Mouse (Mus musculus): ENCODE measurements around the gene Neurl1a.
"Not testable (repeated sequence)": the region's sequence is repeated elsewhere in the genome, so short reads cannot be mapped to it uniquely, and the experiment has no call there.

The Neurl1a gene

GRCm38 (mm10) chr19:47178431-47179271 is at the start of gene Neurl1a:
Neurl1a (plus strand) TSS chr19:47178820.
- peak; percentile 81 for DNase-seq

GRCm38 (mm10) chr19:47128835-47129234 is 49.8 kb upstream of the Neurl1a start:
- DNase-seq, result no peak

- no peak for DNase-seq
Observed at GRCm38 (mm10) chr19:47130551-47131125, 48.0 kb upstream of the Neurl1a start.

DNA sequence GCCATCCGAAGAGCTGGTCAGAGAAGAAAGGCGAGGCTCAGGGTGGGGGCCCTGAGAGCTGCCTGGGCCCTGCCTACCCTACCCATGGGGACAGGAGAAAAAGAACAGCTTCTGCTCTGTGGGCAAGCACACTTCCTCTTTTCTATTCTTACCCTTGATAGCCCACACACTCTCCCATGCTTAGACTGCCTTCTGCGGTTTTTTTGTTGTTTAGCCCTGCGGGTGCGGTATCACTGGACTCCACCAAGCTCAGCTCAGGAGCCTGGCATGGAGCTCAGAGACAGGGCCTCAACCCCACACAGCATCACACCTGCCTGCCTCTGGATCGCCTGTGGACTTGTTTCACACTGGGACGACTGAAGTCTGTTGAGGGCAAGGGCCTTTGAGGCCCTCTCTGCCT is 45.5 kb upstream of the Neurl1a start:
- no peak for DNase-seq

DNA sequence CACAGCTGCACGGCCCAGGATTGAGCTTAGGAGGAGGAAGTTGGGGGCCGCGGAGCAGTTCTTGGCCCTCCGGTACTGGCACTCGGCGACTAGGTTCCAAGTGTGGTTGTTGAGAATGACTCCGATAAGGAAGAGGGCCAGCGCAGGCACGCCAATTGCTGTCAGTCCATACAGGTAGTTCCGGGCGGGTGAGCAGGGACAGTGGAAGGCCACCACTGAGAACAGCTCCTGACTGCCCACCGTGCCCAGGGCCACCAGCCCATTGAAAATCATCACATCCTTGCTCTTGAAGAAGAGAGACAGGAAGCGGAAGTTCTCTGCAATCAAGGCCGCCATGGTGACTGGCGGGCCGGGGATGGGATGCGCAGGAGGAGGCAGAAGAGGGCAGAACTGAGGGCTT is 43.1 kb upstream of the Neurl1a start:
- DNase-seq, result no peak

- no peak for DNase-seq
Observed at GRCm38 (mm10) chr19:47136170-47136569, 42.5 kb upstream of the Neurl1a start.

DNA sequence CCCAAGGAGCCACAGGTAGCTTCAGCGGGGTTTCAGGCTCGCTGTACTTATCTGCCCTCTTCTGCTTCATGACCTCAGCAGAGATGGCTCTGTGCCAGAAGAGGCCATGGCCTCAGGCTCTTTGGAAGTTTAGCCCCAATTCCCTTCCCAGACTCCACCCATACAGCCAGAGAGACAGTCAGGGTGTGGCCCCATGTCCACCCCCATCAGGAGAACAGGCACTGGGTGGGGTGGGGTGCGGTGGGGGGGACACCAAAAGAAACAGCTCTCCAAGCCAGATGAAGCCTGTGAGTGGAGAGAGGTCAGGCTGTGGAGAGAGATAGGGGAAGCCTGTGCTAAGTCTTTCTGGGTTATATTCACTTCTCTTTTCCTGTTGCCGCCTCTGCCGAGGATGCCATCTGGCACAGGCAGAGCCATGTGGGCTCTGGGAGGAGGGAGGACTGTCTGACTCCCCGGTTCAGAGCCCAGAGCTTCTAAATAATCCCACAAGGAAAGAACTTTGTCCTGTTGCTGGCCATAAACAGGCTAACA is 41.5 kb upstream of the Neurl1a start:
- DNase-seq, result peak; percentile 34

- no peak for DNase-seq
Observed at GRCm38 (mm10) chr19:47137771-47138421, 40.7 kb upstream of the Neurl1a start, which contains the start of gene Calhm2. Calhm2 (minus strand) TSS chr19:47138294.

GRCm38 (mm10) chr19:47139611-47140010 is 39.0 kb upstream of the Neurl1a start:
- not testable (repeated sequence) for DNase-seq

DNA sequence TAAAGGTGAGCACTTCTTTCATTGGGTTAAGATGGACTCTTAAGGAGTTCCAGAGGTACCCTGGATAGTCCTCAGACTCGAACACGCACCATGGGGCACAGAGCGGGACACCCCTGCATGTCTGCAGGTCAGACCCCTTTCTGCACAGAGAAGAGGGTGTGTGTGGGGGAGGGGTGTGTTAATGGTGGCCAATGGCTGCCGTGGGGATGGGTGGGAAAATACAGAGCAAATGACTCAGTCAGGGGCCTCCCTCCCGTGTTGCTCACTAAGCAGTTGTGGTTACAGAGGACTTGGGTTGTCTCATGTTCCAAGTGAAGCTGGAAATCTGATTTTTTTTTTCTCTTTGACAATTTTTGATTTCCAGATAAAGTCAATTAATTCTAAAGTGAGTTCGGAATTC is 36.2 kb upstream of the Neurl1a start:
- DNase-seq, result no peak

- DNase-seq, result no peak
Observed at GRCm38 (mm10) chr19:47144154-47144553, 34.5 kb upstream of the Neurl1a start, which contains the start of gene Calhm1. Calhm1 (minus strand) TSS chr19:47144254.

- DNase-seq, result no peak
Observed at GRCm38 (mm10) chr19:47148267-47148847, 30.3 kb upstream of the Neurl1a start.

DNA sequence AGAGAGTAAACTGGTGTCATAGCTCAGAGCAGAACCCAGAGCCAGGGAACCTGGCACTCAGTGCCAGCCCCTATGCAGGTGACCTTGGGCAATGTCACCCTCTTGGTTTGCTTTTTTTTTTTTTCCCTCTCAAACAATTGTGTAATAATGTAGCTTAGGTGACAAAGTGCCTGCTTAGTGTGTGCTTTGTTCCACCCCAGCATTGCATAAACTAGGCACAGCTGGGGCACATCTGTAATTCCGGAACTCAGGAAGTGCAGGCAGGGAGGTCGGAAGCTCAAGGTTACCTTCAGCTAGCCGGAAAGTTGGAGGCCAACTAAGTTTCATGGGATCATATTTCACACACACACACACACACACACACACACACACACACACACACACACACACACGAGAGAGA is 28.8 kb upstream of the Neurl1a start:
- DNase-seq, result no peak

GRCm38 (mm10) chr19:47151332-47152061 is 27.1 kb upstream of the Neurl1a start:
- DNase-seq, result peak; percentile 45

DNA sequence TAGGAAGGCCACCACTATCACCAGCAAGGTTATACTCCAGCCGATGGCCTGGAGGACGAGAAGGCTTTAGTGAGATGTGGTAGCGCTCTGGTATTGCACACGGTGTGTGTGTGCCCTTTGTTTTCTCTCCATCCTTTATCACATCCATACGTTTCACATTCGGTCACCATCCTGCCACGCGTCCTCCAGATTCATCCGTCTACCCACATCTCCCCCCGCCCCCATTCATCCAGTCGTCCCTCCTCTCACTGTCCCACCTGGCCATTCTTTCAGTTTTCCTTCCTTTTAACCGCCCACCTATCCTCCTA is 26.6 kb upstream of the Neurl1a start:
- DNase-seq, result no peak

GRCm38 (mm10) chr19:47153767-47154166 is 24.9 kb upstream of the Neurl1a start:
- DNase-seq, result no peak

GRCm38 (mm10) chr19:47157664-47158063 is 21.0 kb upstream of the Neurl1a start, which contains the start of gene Calhm3:
Calhm3 (minus strand) TSS chr19:47157764.
- no peak for DNase-seq

DNA sequence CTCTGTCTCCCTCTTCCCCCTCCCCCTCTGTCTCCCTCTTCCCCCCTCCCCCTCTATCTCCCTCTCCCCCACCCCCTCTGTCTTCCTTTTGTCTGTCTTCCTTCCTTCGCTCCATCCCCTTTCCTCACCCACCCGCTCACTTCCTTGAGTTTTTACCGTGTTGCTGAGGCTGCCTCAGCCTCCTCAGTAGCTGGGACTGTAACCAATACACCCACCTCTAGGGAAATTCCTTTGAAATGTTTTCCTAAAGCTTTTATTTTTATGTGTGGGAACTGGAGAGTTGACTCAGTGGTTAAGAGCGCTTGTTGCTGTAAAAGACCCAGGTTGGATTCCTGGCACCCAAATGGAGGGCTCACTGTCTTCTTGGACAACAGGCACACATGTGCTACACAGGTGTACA is 17.0 kb upstream of the Neurl1a start:
- no peak for DNase-seq

DNA sequence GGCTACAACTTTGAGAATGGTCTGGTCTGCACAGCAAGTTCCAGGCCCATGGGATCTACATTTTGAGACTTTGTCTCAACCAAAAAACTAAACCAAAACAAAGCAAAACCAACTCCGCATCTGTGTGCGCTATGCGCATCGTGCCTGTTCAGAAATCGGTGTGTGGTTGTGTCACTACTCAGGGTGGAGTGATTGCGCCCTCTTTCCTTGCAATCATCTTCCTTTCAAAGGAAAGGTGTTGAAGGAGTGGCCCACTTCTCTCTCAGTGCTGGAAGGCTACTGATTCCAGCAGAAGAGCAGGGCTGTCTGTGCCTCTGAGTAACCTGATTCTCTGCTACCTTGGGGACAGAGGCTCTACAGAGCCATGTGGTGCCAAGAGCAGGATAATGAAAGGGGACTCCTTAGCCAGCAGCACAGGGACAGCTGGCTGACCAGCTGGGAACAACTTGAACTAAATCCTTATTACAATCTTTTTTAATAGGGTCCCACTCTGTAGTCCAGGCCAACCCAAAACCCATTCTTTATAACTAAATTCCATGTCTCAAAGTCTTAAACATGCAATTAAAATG is 15.4 kb upstream of the Neurl1a start:
- no peak for DNase-seq

DNA sequence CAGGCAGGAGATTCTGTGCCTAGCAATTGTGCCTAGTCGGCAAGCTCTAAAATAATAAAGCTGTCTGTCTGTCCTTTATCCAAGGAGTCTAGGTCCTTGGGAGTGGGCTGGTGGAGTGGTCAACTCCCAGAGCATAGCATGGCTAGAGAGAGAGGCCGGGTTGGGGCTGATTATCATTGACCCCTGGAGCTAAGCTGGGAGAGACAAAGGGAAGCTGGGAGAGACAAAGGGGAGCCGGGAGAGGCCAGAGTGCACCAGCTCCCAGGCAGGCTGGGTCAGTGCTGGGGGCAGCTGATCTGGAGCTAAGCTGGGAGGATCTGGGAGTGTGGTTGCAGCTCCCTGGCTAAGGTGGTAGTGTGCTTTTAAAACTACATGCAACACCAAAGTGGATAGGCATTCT is 11.9 kb upstream of the Neurl1a start:
- DNase-seq, result no peak

- DNase-seq, result peak; percentile 10
Observed at GRCm38 (mm10) chr19:47167617-47168214, 10.9 kb upstream of the Neurl1a start.

DNA sequence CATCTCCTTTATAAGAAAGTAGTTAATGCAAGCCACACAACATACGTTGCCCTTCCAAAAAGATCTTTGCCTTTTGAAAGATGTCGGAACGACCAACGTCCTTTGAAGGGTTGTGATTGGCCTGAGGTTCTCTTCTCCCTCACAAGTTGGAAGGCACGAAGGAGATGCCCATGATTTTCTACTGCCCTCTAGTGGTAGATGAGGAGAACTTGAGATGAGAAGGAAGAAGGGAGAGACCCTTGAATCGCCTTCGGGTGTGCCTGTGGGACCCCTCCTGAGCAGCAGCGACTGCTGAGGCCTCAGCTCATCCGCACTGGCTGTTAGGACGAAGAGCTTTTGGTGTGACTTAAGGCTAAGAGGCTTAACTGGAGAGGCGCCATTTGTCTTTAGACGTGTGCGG is 10.4 kb upstream of the Neurl1a start:
- DNase-seq, result peak; percentile 27

All from cerebellum, adult 11-12 months (tissue).